Mouse (Mus musculus) spleen, adult 2 months (tissue): ENCODE results near the gene Zfp385b.

Experiments used
- CTCF ChIP-seq: fragments of 200-500 bp; IDR thresholded peaks from 2 replicates; pipeline ENCODE4 v1.5.1; 2011; ENCODE audit warnings: mild to moderate bottlenecking, inconsistent platforms; ENCODE audit not compliant: insufficient read depth, insufficient read length, insufficient replicate concordance; ENCODE audit errors: extremely low read depth
- POLR2A ChIP-seq: fragments of 200-500 bp; IDR thresholded peaks from 2 replicates; pipeline ENCODE4 v1.6.1; 2011; ENCODE audit warnings: low read depth, low read length, inconsistent platforms

DNA sequence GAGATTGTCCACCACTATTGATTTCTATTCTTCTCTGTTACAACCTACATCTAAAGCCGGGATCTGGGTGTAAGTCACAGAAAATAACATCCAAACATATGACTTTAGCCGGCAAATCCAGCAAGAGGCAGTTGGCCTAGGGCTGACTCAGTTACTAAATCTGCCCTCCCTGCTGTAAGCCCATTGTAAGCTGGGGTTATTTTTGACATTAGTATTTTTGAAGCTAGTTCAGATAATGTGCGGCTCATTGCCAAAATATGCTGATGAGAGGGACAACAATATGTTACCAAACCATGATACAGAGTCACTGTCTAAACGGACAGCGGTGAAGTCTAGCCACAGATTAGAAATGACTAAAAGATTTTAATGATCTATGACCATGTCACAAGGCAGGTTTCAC, 257.5 kb downstream of the Zfp385b start:
- TF ChIP-seq CTCF: no peak
- no peak for TF ChIP-seq POLR2A
